Mouse (Mus musculus): ENCODE results near the gene Stab1.

DNA sequence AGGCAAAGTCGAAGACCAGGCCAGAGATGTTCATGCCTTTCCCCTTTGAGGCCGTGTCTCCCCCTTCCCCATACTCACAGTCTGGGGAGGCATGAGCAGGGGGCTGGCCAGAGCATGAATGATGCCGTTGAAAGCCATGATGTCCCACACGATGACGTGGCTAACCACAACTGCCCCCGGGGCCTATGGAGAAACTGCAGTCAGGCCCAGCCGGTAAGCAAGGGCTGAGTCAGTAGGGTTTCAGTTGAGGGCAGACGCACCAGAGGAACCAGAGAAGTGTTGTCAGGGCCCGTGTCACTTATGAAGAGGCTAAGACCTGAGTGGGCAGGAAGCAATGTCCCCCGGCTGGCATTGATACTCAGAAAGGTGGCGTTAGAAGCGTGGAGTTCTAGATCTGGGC, 28.8 kb downstream of the Stab1 start:
- TF ChIP-seq CTCF (IDR thresholded peaks at IDR 0.05; ENCODE audit: low read depth) (no peak), EP300 (IDR thresholded peaks at IDR 0.05; ENCODE audit: low read depth) (no peak)

Measured in heart, postnatal 0 days (tissue).